10 mouse cellular contexts compared by ENCODE assay signal in the genomic region with DNA sequence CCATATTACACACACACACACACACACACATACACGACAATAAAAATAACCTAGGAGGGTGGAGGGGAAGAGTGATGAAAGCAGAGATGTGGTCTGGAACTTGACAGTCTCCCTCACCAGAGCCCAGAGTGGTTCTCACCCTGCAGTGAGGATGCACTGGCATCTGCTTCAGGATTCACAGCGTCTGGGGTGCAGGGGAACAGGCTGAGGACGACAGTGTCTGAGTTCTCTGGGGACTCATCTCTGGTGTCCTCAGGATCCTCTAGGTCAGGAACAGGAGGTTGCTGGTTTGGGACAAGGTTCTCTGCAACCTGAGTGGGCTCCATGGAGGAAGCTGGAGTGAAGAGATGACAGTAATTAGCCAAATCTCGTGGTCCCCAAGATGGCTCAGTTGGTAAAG. TPM values are rescaled to one million over a fixed set of nuclear protein-coding genes. Genes with fewer than 3 reads are reported as not detected.
DNase-seq lines count a peak whose midpoint lies in the region; ATAC-seq and TF ChIP-seq lines count a peak whose summit lies in the region.
"Had no signal": no experiment of that assay in that cellular context is flagged by ENCODE, and none has a peak within 500 bp of the region (broad histone marks: within the 10 kb centered on the region; RNA-seq: fewer than 3 reads in every experiment).

No protein-coding gene starts in this region.

- peak overlapping the region; percentile 84 for H3K4me2 ChIP-seq in lung, embryonic 14.5 days
- H3K4me2 ChIP-seq in forebrain, embryonic 14.5 days (ENCODE audit: low read length), result peak overlapping the region; percentile 67
- peak overlapping the region; percentile 50; the same call in 1 of the 2 replicates for H3K4me2 ChIP-seq in limb, embryonic 14.5 days (replicated peaks; ENCODE audit: low read depth, low read length, severe bottlenecking)
- H3K4me2 ChIP-seq in stomach, embryonic 14.5 days (replicated peaks; ENCODE audit: low read depth, low read length), result peak overlapping the region; percentile 67

- WGBS in lung, embryonic 14.5 days, result 78% methylated on average over 4 of the region's 4 CpGs
- 83% methylated on average over 4 of the region's 4 CpGs for WGBS in forebrain, embryonic 14.5 days
- 74% methylated on average over 4 of the region's 4 CpGs for WGBS in limb, embryonic 14.5 days
- 79% methylated on average over 4 of the region's 4 CpGs for WGBS in stomach, embryonic 14.5 days

- H3K4me3 ChIP-seq in lung, embryonic 14.5 days (ENCODE audit: low read depth, low read length), result peak overlapping the region; percentile 77
- H3K4me3 ChIP-seq in forebrain, embryonic 14.5 days (ENCODE audit: low read depth, low read length), result peak overlapping the region; percentile 71; the same call in 1 of the 2 replicates
- peak overlapping the region; percentile 83 for H3K4me3 ChIP-seq in limb, embryonic 14.5 days (replicated peaks; ENCODE audit: low read length)
- no peak overlapping the region for H3K4me3 ChIP-seq in stomach, embryonic 14.5 days (ENCODE audit: low read depth, low read length)

- H3K4me1 ChIP-seq in lung, embryonic 14.5 days (ENCODE audit: insufficient read depth), result peaks cover 6% of the 10 kb centered on the region
- peaks cover 18% of the 10 kb centered on the region for H3K4me1 ChIP-seq in forebrain, embryonic 14.5 days (ENCODE audit: control insufficient read depth, insufficient read depth, low read length)
- H3K4me1 ChIP-seq in limb, embryonic 14.5 days (ENCODE audit: control insufficient read depth, insufficient read depth, low read length), result peaks cover 13% of the 10 kb centered on the region
- H3K4me1 ChIP-seq in stomach, embryonic 14.5 days (ENCODE audit: control insufficient read depth, insufficient read depth, low read length), result peaks cover 19% of the 10 kb centered on the region

- no peak overlapping the region for H3K27ac ChIP-seq in lung, embryonic 14.5 days (ENCODE audit: low read depth)
- no peak overlapping the region for H3K27ac ChIP-seq in forebrain, embryonic 14.5 days (ENCODE audit: low read depth, low read length)
- no peak overlapping the region for H3K27ac ChIP-seq in limb, embryonic 14.5 days (replicated peaks; ENCODE audit: low read depth, low read length)
- H3K27ac ChIP-seq in stomach, embryonic 14.5 days (ENCODE audit: low read length), result no peak overlapping the region

- H3K36me3 ChIP-seq in lung, embryonic 14.5 days (ENCODE audit: insufficient read depth), result peaks cover 41% of the 10 kb centered on the region
- H3K36me3 ChIP-seq in forebrain, embryonic 14.5 days (ENCODE audit: control insufficient read depth, insufficient read depth, low read length), result peaks cover 46% of the 10 kb centered on the region
- H3K36me3 ChIP-seq in limb, embryonic 14.5 days (ENCODE audit: control insufficient read depth, insufficient read depth, low read length), result peaks cover 45% of the 10 kb centered on the region
- peaks cover 36% of the 10 kb centered on the region for H3K36me3 ChIP-seq in stomach, embryonic 14.5 days (ENCODE audit: control insufficient read depth, insufficient read depth, low read length)

- no peak for TF ChIP-seq CTCF in lung, embryonic 14.5 days (IDR thresholded peaks at IDR 0.05; ENCODE audit: low read depth)

- no peak for DNase-seq in lung, embryonic 14.5 days
- DNase-seq in lung, postnatal 14 days, result no peak
- DNase-seq in forebrain, embryonic 14.5 days (ENCODE audit: low spot score), result no peak
- no peak for DNase-seq in limb, embryonic 14.5 days (ENCODE audit: low spot score)
- DNase-seq in spleen, postnatal 14 days (ENCODE audit: low spot score in 2 of 2), result no peak
- DNase-seq in yolk sac, embryonic 10.5 days (ENCODE audit: low spot score), result no peak
- DNase-seq: embryo, embryonic 11 days; right cerebral cortex, adult 18-20 months had no signal

- no peak for ATAC-seq in lung, embryonic 14.5 days (ENCODE audit: insufficient read depth)
- no peak for ATAC-seq in forebrain, embryonic 14.5 days
- ATAC-seq in limb, embryonic 14.5 days (ENCODE audit: low FRiP score, low read depth), result no peak
- ATAC-seq in stomach, embryonic 14.5 days (ENCODE audit: insufficient number of reproducible peaks, insufficient read depth, low FRiP score, low read depth), result no peak
- ATAC-seq in CD4-positive, CD25-positive, alpha-beta regulatory T cell, adult 4 months, result no peak

- no peaks in the 10 kb centered on the region for H3K27me3 ChIP-seq in lung, embryonic 14.5 days (ENCODE audit: insufficient read depth, low read length)
- no peaks in the 10 kb centered on the region for H3K27me3 ChIP-seq in forebrain, embryonic 14.5 days (replicated peaks; ENCODE audit: control insufficient read depth, insufficient read depth, low read length)
- no peaks in the 10 kb centered on the region for H3K27me3 ChIP-seq in limb, embryonic 14.5 days (ENCODE audit: control insufficient read depth, insufficient read depth, low read length)
- H3K27me3 ChIP-seq in stomach, embryonic 14.5 days (ENCODE audit: control insufficient read depth, insufficient read depth, low read length), result no peaks in the 10 kb centered on the region

- no peak for TF ChIP-seq POLR2A in limb, embryonic 14.5 days (IDR thresholded peaks at IDR 0.05; ENCODE audit: borderline replicate concordance, extremely low read depth, insufficient read depth, insufficient read length)

- no peaks in the 10 kb centered on the region for H3K9me3 ChIP-seq in lung, embryonic 14.5 days (ENCODE audit: low read depth, low read length)
- no peaks in the 10 kb centered on the region for H3K9me3 ChIP-seq in forebrain, embryonic 14.5 days (replicated peaks; ENCODE audit: control insufficient read depth, low read length)
- H3K9me3 ChIP-seq in limb, embryonic 14.5 days (ENCODE audit: control insufficient read depth, low read length), result no peaks in the 10 kb centered on the region
- no peaks in the 10 kb centered on the region for H3K9me3 ChIP-seq in stomach, embryonic 14.5 days (ENCODE audit: control insufficient read depth, low read depth, low read length)

- peak overlapping the region; percentile 61 for H3K9ac ChIP-seq in lung, embryonic 14.5 days
- H3K9ac ChIP-seq in forebrain, embryonic 14.5 days (ENCODE audit: low read length), result peak overlapping the region; percentile 52; the same call in 1 of the 2 replicates
- peak overlapping the region; percentile 57; the same call in 1 of the 2 replicates for H3K9ac ChIP-seq in limb, embryonic 14.5 days (ENCODE audit: low read depth, low read length, severe bottlenecking)
- H3K9ac ChIP-seq in stomach, embryonic 14.5 days (replicated peaks; ENCODE audit: low read depth, low read length), result 0 out of 2 replicates have a peak overlapping the region, but pooled peaks have one; percentile 39

RNA-seq across cellular contexts. Expression of gene Rfxank, which starts 1.1 kb away (rescaled TPM):
- 17.3 TPM in 2 replicates for polyA plus RNA-seq in lung, embryonic 14.5 days (2014; fragmentation: Nextera tagmentation; extraction: Ambion mirVana)
- polyA plus RNA-seq in forebrain, embryonic 14.5 days (2014; fragmentation: Nextera tagmentation; extraction: Ambion mirVana), result 8.7 and 9.2 TPM in 2 replicates
- polyA plus RNA-seq in limb, embryonic 14.5 days (2012; rRNA removed), result 33.5 and 38.6 TPM in 2 replicates
- 17.6 and 17.8 TPM in 2 replicates for polyA plus RNA-seq in limb, embryonic 14.5 days (2014; fragmentation: Nextera tagmentation; extraction: Ambion mirVana)
- 12.1 and 20.0 TPM in 2 replicates for polyA plus RNA-seq in stomach, embryonic 14.5 days (2014; fragmentation: Nextera tagmentation; extraction: Ambion mirVana)
- 10 to 100 TPM; 67.2 to 81.8 TPM for polyA plus RNA-seq in CD4-positive, CD25-positive, alpha-beta regulatory T cell, adult 4 months (2017; shearing (Covaris generic))

RNA-seq across cellular contexts. Expression of gene Borcs8, which starts 1.4 kb away (rescaled TPM):
- 42.5 and 45.7 TPM in 2 replicates for polyA plus RNA-seq in lung, embryonic 14.5 days (2014; fragmentation: Nextera tagmentation; extraction: Ambion mirVana)
- polyA plus RNA-seq in forebrain, embryonic 14.5 days (2014; fragmentation: Nextera tagmentation; extraction: Ambion mirVana), result 66.2 and 76.7 TPM in 2 replicates
- 84.2 and 89.1 TPM in 2 replicates for polyA plus RNA-seq in limb, embryonic 14.5 days (2012; rRNA removed)
- polyA plus RNA-seq in limb, embryonic 14.5 days (2014; fragmentation: Nextera tagmentation; extraction: Ambion mirVana), result 61.4 and 61.8 TPM in 2 replicates
- 45.9 and 57.4 TPM in 2 replicates for polyA plus RNA-seq in stomach, embryonic 14.5 days (2014; fragmentation: Nextera tagmentation; extraction: Ambion mirVana)
- 10 to 100 TPM; 76.8 to 91.1 TPM for polyA plus RNA-seq in CD4-positive, CD25-positive, alpha-beta regulatory T cell, adult 4 months (2017; shearing (Covaris generic))

RNA-seq across cellular contexts. Expression of gene Mef2b, which starts 1.6 kb away (rescaled TPM):
- polyA plus RNA-seq in lung, embryonic 14.5 days (2014; fragmentation: Nextera tagmentation; extraction: Ambion mirVana), result 0.26 and 0.28 TPM in 2 replicates
- 0.30 and 0.77 TPM in 2 replicates for polyA plus RNA-seq in forebrain, embryonic 14.5 days (2014; fragmentation: Nextera tagmentation; extraction: Ambion mirVana)
- 0.67 and 0.82 TPM in 2 replicates for polyA plus RNA-seq in limb, embryonic 14.5 days (2012; rRNA removed)
- 0.37 TPM in 1 of 2 replicates, not detected in the other for polyA plus RNA-seq in limb, embryonic 14.5 days (2014; fragmentation: Nextera tagmentation; extraction: Ambion mirVana)
- polyA plus RNA-seq in stomach, embryonic 14.5 days (2014; fragmentation: Nextera tagmentation; extraction: Ambion mirVana), result 0.32 TPM in 1 of 2 replicates, not detected in the other
- polyA plus RNA-seq in CD4-positive, CD25-positive, alpha-beta regulatory T cell, adult 4 months (2017; shearing (Covaris generic)), result 1 to 10 TPM in 1 of 2 experiments, not detected in 1; 1.5 TPM

RNA-seq across cellular contexts. Expression of gene Nr2c2ap, which starts 6.8 kb away (rescaled TPM):
- polyA plus RNA-seq in lung, embryonic 14.5 days (2014; fragmentation: Nextera tagmentation; extraction: Ambion mirVana), result 23.1 and 25.2 TPM in 2 replicates
- 41.4 and 46.0 TPM in 2 replicates for polyA plus RNA-seq in forebrain, embryonic 14.5 days (2014; fragmentation: Nextera tagmentation; extraction: Ambion mirVana)
- 17.4 and 19.3 TPM in 2 replicates for polyA plus RNA-seq in limb, embryonic 14.5 days (2012; rRNA removed)
- 18.3 and 20.8 TPM in 2 replicates for polyA plus RNA-seq in limb, embryonic 14.5 days (2014; fragmentation: Nextera tagmentation; extraction: Ambion mirVana)
- polyA plus RNA-seq in stomach, embryonic 14.5 days (2014; fragmentation: Nextera tagmentation; extraction: Ambion mirVana), result 28.5 and 29.1 TPM in 2 replicates
- polyA plus RNA-seq in CD4-positive, CD25-positive, alpha-beta regulatory T cell, adult 4 months (2017; shearing (Covaris generic)), result 10 to 100 TPM; 43.0 to 59.3 TPM

RNA-seq across cellular contexts. Expression of gene Ncan, which starts 17.2 kb away (rescaled TPM):
- polyA plus RNA-seq in lung, embryonic 14.5 days (2014; fragmentation: Nextera tagmentation; extraction: Ambion mirVana), result 0.05 and 0.07 TPM in 2 replicates
- 75.4 and 94.1 TPM in 2 replicates for polyA plus RNA-seq in forebrain, embryonic 14.5 days (2014; fragmentation: Nextera tagmentation; extraction: Ambion mirVana)
- 0.58 and 0.59 TPM in 2 replicates for polyA plus RNA-seq in limb, embryonic 14.5 days (2012; rRNA removed)
- 0.25 and 0.48 TPM in 2 replicates for polyA plus RNA-seq in limb, embryonic 14.5 days (2014; fragmentation: Nextera tagmentation; extraction: Ambion mirVana)
- 1.9 and 2.1 TPM in 2 replicates for polyA plus RNA-seq in stomach, embryonic 14.5 days (2014; fragmentation: Nextera tagmentation; extraction: Ambion mirVana)
- not detected for polyA plus RNA-seq in CD4-positive, CD25-positive, alpha-beta regulatory T cell, adult 4 months (2017; shearing (Covaris generic))
